Mouse (Mus musculus) myocyte (in vitro differentiated cells): ENCODE results near the gene Hnf4a. TPM values are rescaled to one million over a fixed set of nuclear protein-coding genes. Genes with fewer than 3 reads are reported as not detected.
A peak's percentile ranks its signal among the peaks of the same experiment; 100 is the strongest.

Experiments
- H3K27me3 ChIP-seq: one replicate; pipeline ENCODE4 v1.6.1; 2011; ENCODE audit not compliant: control insufficient read depth, insufficient read depth, insufficient read length
- H3K36me3 ChIP-seq: one replicate; pipeline ENCODE4 v1.6.1; 2011; ENCODE audit not compliant: control insufficient read depth, insufficient read depth
- H3K4me2 ChIP-seq: one replicate; pipeline ENCODE4 v1.6.1; 2011; ENCODE audit warnings: low read depth, control low read depth
- H3K4me3 ChIP-seq: one replicate; pipeline ENCODE4 v1.5.1; 2011; ENCODE audit warnings: mild to moderate bottlenecking, control low read depth, moderate library complexity
- H3K79me2 ChIP-seq: one replicate; pipeline ENCODE4 v1.6.1; 2011; ENCODE audit not compliant: control insufficient read depth, insufficient read depth
- H3ac ChIP-seq: one replicate; pipeline ENCODE4 v1.6.1; 2011; ENCODE audit not compliant: control insufficient read depth, insufficient read length
- CEBPB ChIP-seq: IDR thresholded peaks from 2 replicates; pipeline ENCODE4 v1.6.1; 2011; ENCODE audit warnings: mild to moderate bottlenecking, moderate library complexity; ENCODE audit not compliant: poor library complexity, insufficient read depth, severe bottlenecking
- E2F4 ChIP-seq: IDR thresholded peaks from one replicate; pipeline ENCODE4 v1.6.1; 2011; ENCODE audit warnings: mild to moderate bottlenecking, control low read depth, moderate library complexity; ENCODE audit not compliant: insufficient read depth
- MAX ChIP-seq: IDR thresholded peaks from one replicate; pipeline ENCODE4 v1.6.1; 2011; ENCODE audit warnings: low read depth, mild to moderate bottlenecking, control low read depth
- MYOD1 ChIP-seq, 3 experiments: IDR thresholded peaks; one replicate each; pipeline ENCODE4 v1.6.1; 2011; ENCODE audit warnings: control low read depth in 2 of 3, low read depth in 2 of 3, mild to moderate bottlenecking in 2 of 3, moderate library complexity in 1 of 3; ENCODE audit not compliant: insufficient read length in 2 of 3, control insufficient read depth in 1 of 3
- MYOG ChIP-seq, 3 experiments: IDR thresholded peaks; one replicate each; pipeline ENCODE4 v1.6.1; 2011; ENCODE audit warnings: control low read depth in 2 of 3, low read depth in 2 of 3, mild to moderate bottlenecking in 2 of 3; ENCODE audit not compliant: insufficient read length in 2 of 3, control insufficient read depth in 1 of 3, insufficient read depth in 1 of 3
- POLR2A ChIP-seq: IDR thresholded peaks from one replicate; pipeline ENCODE4 v1.6.1; 2011; ENCODE audit warnings: low read depth, mild to moderate bottlenecking, control low read depth, moderate library complexity; ENCODE audit not compliant: insufficient read length
- POLR2AphosphoS2 ChIP-seq: IDR thresholded peaks from one replicate; pipeline ENCODE4 v1.6.1; 2011; ENCODE audit warnings: low read depth, control low read depth; ENCODE audit not compliant: insufficient read length
- REST ChIP-seq: IDR thresholded peaks from one replicate; pipeline ENCODE4 v1.6.1; 2011; ENCODE audit warnings: mild to moderate bottlenecking, control low read depth, moderate library complexity; ENCODE audit not compliant: insufficient read depth, insufficient read length
- SRF ChIP-seq: IDR thresholded peaks from one replicate; pipeline ENCODE4 v1.6.1; 2011; ENCODE audit warnings: low read depth; ENCODE audit not compliant: control insufficient read depth, insufficient read length
- TCF12 ChIP-seq: IDR thresholded peaks from one replicate; pipeline ENCODE4 v1.6.1; 2011; ENCODE audit warnings: mild to moderate bottlenecking, control low read depth; ENCODE audit not compliant: poor library complexity, insufficient read depth, severe bottlenecking
- TCF3 ChIP-seq: IDR thresholded peaks from one replicate; pipeline ENCODE4 v1.6.1; 2011; ENCODE audit warnings: low read depth, control low read depth; ENCODE audit not compliant: insufficient read length
- USF1 ChIP-seq: IDR thresholded peaks from one replicate; pipeline ENCODE4 v1.6.1; 2011; ENCODE audit warnings: low read depth, mild to moderate bottlenecking, control low read depth, moderate library complexity
- polyA plus RNA-seq: library from polyadenylated mRNA; unstranded; fragments of >200 nt; fragmentation: generic; extraction: Trizol; gene quantifications from one replicate; pipeline ENCODE4 v1.2.1, GENCODE M21; 2012; ENCODE audit warnings: missing spikeins

Hnf4a gene
- polyA plus RNA-seq, 1 experiment: not detected

GRCm38 (mm10) chr2:163489725-163490291, 16.8 kb upstream of the Hnf4a start:
- Histone ChIP-seq H3K4me2 (no peak overlapping the region), H3ac (no peak overlapping the region), H3K79me2 (no peaks in the 10 kb centered on the region), H3K4me3 (no peak overlapping the region), H3K27me3 (peaks cover 18% of the 10 kb centered on the region), H3K36me3 (no peaks in the 10 kb centered on the region)
- no peak for TF ChIP-seq REST
- 0 out of 2 replicates have a peak, but pooled peaks have one; percentile 8 for TF ChIP-seq CEBPB
- peak in 2 of 3 experiments; percentile 70 to 92 for TF ChIP-seq MYOD1 (IDR thresholded peaks at IDR 0.05; ENCODE audit: control insufficient read depth in 1 of 3, insufficient read length in 2 of 3, low read depth in 2 of 3)
- no peak for TF ChIP-seq TCF12
- TF ChIP-seq SRF: no peak
- no peak for TF ChIP-seq USF1
- no peak for TF ChIP-seq POLR2AphosphoS2
- no peak for TF ChIP-seq MAX
- peak; percentile 54 for TF ChIP-seq TCF3
- TF ChIP-seq MYOG (IDR thresholded peaks at IDR 0.05; ENCODE audit: control insufficient read depth in 1 of 3, insufficient read depth in 1 of 3, insufficient read length in 2 of 3, low read depth in 2 of 3): peak; percentile 42 to 93 (median 81)

- Histone ChIP-seq H3K4me2 (no peak overlapping the region), H3K4me3 (no peak overlapping the region), H3ac (no peak overlapping the region), H3K27me3 (peaks cover 19% of the 10 kb centered on the region), H3K79me2 (no peaks in the 10 kb centered on the region), H3K36me3 (no peaks in the 10 kb centered on the region)
- no peak for TF ChIP-seq MAX
- TF ChIP-seq E2F4: no peak
- TF ChIP-seq MYOD1 (IDR thresholded peaks at IDR 0.05; ENCODE audit: control insufficient read depth in 1 of 3, insufficient read length in 2 of 3, low read depth in 2 of 3): peak in 2 of 3 experiments; percentile 73 to 95
- no peak for TF ChIP-seq POLR2A
- TF ChIP-seq CEBPB: no peak
- TF ChIP-seq TCF3: peak; percentile 47
- no peak for TF ChIP-seq USF1
- TF ChIP-seq REST: no peak
- no peak for TF ChIP-seq SRF
- no peak for TF ChIP-seq TCF12
- TF ChIP-seq POLR2AphosphoS2: no peak
- TF ChIP-seq MYOG (IDR thresholded peaks at IDR 0.05; ENCODE audit: control insufficient read depth in 1 of 3, insufficient read depth in 1 of 3, insufficient read length in 2 of 3, low read depth in 2 of 3): peak in 2 of 3 experiments; percentile 38 to 79
Observed at GRCm38 (mm10) chr2:163490656-163491055, 16.0 kb upstream of the Hnf4a start.

GRCm38 (mm10) chr2:163491351-163491750, 15.3 kb upstream of the Hnf4a start:
- Histone ChIP-seq H3K27me3 (peaks cover 26% of the 10 kb centered on the region), H3ac (no peak overlapping the region), H3K4me2 (no peak overlapping the region), H3K4me3 (peak overlapping the region; percentile 7), H3K36me3 (no peaks in the 10 kb centered on the region), H3K79me2 (no peaks in the 10 kb centered on the region)
- TF ChIP-seq USF1: no peak
- TF ChIP-seq POLR2A: no peak
- TF ChIP-seq POLR2AphosphoS2: no peak
- TF ChIP-seq TCF12: no peak
- no peak for TF ChIP-seq TCF3
- TF ChIP-seq E2F4: no peak
- no peak for TF ChIP-seq MAX
- TF ChIP-seq MYOG (IDR thresholded peaks at IDR 0.05; ENCODE audit: control insufficient read depth in 1 of 3, insufficient read depth in 1 of 3, insufficient read length in 2 of 3, low read depth in 2 of 3): peak in 1 of 3 experiments; percentile 45
- no peak for TF ChIP-seq CEBPB
- no peak for TF ChIP-seq SRF
- TF ChIP-seq REST: no peak
- TF ChIP-seq MYOD1 (IDR thresholded peaks at IDR 0.05; ENCODE audit: control insufficient read depth in 1 of 3, insufficient read length in 2 of 3, low read depth in 2 of 3): peak in 1 of 3 experiments; percentile 18

GRCm38 (mm10) chr2:163492018-163492417, 14.6 kb upstream of the Hnf4a start, which contains the start of gene R3hdml:
R3hdml (plus strand) TSS chr2:163492318.
- H3ac ChIP-seq: no peak within 1 kb of the TSS
- H3K27me3 ChIP-seq: peaks cover 31% of the 10 kb centered on the region
- H3K36me3 ChIP-seq: no peaks in the 10 kb centered on the region
- H3K4me3 ChIP-seq: peak within 1 kb of the TSS; percentile 7
- no peaks in the 10 kb centered on the region for H3K79me2 ChIP-seq
- TF ChIP-seq MYOG (IDR thresholded peaks at IDR 0.05; ENCODE audit: control insufficient read depth in 1 of 3, insufficient read depth in 1 of 3, insufficient read length in 2 of 3, low read depth in 2 of 3) (no peak), TCF3 (no peak), SRF (no peak), CEBPB (no peak), REST (no peak), POLR2AphosphoS2 (no peak), POLR2A (no peak), E2F4 (no peak), USF1 (no peak), TCF12 (no peak), MYOD1 (IDR thresholded peaks at IDR 0.05; ENCODE audit: control insufficient read depth in 1 of 3, insufficient read length in 2 of 3, low read depth in 2 of 3) (no peak), MAX (no peak)
- peak within 1 kb of the TSS; percentile 18 for H3K4me2 ChIP-seq

GRCm38 (mm10) chr2:163493031-163493430, 13.6 kb upstream of the Hnf4a start:
- H3K79me2 ChIP-seq: no peaks in the 10 kb centered on the region
- H3K4me3 ChIP-seq: peak overlapping the region; percentile 7
- H3K27me3 ChIP-seq: peaks cover 27% of the 10 kb centered on the region
- no peak overlapping the region for H3ac ChIP-seq
- no peaks in the 10 kb centered on the region for H3K36me3 ChIP-seq
- H3K4me2 ChIP-seq: no peak overlapping the region
- TF ChIP-seq TCF12: no peak
- no peak for TF ChIP-seq CEBPB
- TF ChIP-seq MYOD1 (IDR thresholded peaks at IDR 0.05; ENCODE audit: control insufficient read depth in 1 of 3, insufficient read length in 2 of 3, low read depth in 2 of 3): no peak
- TF ChIP-seq TCF3: no peak
- TF ChIP-seq E2F4: no peak
- no peak for TF ChIP-seq USF1
- no peak for TF ChIP-seq SRF
- no peak for TF ChIP-seq POLR2A
- no peak for TF ChIP-seq REST
- TF ChIP-seq POLR2AphosphoS2: no peak
- TF ChIP-seq MYOG (IDR thresholded peaks at IDR 0.05; ENCODE audit: control insufficient read depth in 1 of 3, insufficient read depth in 1 of 3, insufficient read length in 2 of 3, low read depth in 2 of 3): no peak
- TF ChIP-seq MAX: no peak
